Mouse (Mus musculus): ENCODE data around the gene Setd6. TPM values are rescaled to one million over a fixed set of nuclear protein-coding genes. Genes with fewer than 3 reads are reported as not detected.

Gene Setd6
- 10.3 and 12.0 TPM in 2 replicates for polyA plus RNA-seq (2012; rRNA removed; ENCODE audit: low replicate concordance)

DNA sequence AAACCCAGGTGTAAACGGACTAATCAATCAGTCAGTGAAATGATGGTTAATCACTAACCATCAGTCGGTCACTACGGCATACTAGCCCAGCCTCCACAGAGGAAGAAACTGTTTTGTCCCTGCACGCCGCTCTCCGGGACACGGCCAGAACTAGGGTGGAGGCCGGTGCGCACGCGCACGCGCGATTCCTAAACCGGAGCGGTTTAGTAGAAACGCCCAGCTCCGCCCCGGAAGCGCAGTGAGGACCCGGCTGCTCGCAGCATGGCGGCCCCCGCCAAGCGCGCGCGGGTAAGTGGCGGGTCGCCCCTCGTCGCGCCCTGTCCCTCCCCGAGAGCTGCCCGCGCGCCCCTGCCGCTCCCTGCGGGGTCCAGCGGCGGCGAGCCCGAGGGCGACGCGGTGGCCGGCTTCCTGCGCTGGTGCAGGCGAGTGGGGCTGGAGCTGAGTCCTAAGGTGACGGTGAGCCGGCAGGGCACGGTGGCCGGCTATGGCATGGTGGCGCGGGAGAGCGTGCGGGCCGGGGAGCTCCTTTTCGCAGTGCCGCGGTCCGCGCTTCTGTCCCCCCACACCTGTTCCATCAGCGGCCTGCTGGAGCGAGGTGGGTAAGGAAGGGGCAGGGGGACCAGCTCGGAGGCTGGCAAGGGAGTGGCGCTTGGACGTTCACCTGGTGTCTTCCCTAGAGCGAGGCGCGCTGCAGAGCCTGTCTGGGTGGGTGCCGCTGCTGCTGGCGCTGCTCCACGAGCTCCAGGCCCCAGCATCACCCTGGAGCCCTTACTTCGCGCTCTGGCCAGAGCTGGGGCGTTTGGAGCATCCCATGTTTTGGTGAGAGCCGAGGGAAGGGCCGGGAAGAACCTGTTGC is at the start of gene Setd6:
Setd6 (plus strand) TSS at position 206 of the 856 bp plus-strand sequence.

GRCm38 (mm10) chr8:95676631-95677030 is 39.0 kb upstream of the Setd6 start, which contains the start of gene Ndrg4:
Ndrg4 (plus strand) TSS chr8:95676980.

Other genes with a start within 250 kb of the Setd6 start
- gene Csnk2a2, start 225.8 kb upstream of the Setd6 start, polyA plus RNA-seq (2012; rRNA removed; ENCODE audit: low replicate concordance): 12.8 and 28.3 TPM in 2 replicates
- not detected in 2 replicates for gene Ccdc113, start 181.8 kb upstream of the Setd6 start, polyA plus RNA-seq (2012; rRNA removed; ENCODE audit: low replicate concordance)
- gene Prss54, start 139.5 kb upstream of the Setd6 start, polyA plus RNA-seq (2012; rRNA removed; ENCODE audit: low replicate concordance): not detected in 2 replicates
- gene Gins3, start 82.4 kb upstream of the Setd6 start, polyA plus RNA-seq (2012; rRNA removed; ENCODE audit: low replicate concordance): 1.5 and 2.3 TPM in 2 replicates
- gene Ndrg4, start 38.9 kb upstream of the Setd6 start, polyA plus RNA-seq (2012; rRNA removed; ENCODE audit: low replicate concordance): 22.4 and 26.3 TPM in 2 replicates
- 61.0 and 101 TPM in 2 replicates for gene Cnot1, start 91.6 kb downstream of the Setd6 start, polyA plus RNA-seq (2012; rRNA removed; ENCODE audit: low replicate concordance)
- 27.5 and 28.0 TPM in 2 replicates for gene Sap18b, start 109.5 kb downstream of the Setd6 start, polyA plus RNA-seq (2012; rRNA removed; ENCODE audit: low replicate concordance)
- 27.0 and 30.9 TPM in 2 replicates for gene Slc38a7, start 137.7 kb downstream of the Setd6 start, polyA plus RNA-seq (2012; rRNA removed; ENCODE audit: low replicate concordance)
- 50.9 and 119 TPM in 2 replicates for gene Got2, start 172.7 kb downstream of the Setd6 start, polyA plus RNA-seq (2012; rRNA removed; ENCODE audit: low replicate concordance)

Measured in mammary gland, adult 2 months (tissue).